Mouse (Mus musculus) liver, embryonic 14.5 days (tissue): ENCODE data around the gene Tgm7.

Experiments used
- CTCF ChIP-seq: IDR thresholded peaks from 2 replicates; pipeline ENCODE4 v1.5.1; 2016; ENCODE audit warnings: antibody characterized with exemption, low read depth, control low read depth
- EP300 ChIP-seq: IDR thresholded peaks from 2 replicates; pipeline ENCODE4 v1.6.1; 2016; ENCODE audit warnings: antibody characterized with exemption, low read depth

DNA sequence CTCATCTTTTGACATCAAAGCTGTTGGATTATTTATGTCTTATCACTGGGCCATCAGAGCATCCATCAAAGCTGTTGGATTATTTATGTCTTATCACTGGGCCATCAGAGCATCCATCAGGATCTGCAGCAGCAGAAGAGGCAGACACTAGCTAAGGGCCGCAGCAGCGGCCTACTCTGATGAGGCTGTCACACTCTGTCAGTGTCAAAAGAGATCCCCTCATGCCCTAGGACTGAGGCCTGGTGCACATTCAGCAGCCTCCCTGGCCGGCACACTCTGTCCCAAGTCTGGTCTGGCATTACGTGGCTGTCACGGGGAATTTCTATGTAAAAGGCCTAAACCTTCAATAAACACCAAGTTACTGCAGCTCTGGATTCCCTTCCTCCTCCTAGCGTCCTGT is 40.1 kb downstream of the Tgm7 start:
- TF ChIP-seq CTCF (no peak), EP300 (no peak)
